In the genomic region with DNA sequence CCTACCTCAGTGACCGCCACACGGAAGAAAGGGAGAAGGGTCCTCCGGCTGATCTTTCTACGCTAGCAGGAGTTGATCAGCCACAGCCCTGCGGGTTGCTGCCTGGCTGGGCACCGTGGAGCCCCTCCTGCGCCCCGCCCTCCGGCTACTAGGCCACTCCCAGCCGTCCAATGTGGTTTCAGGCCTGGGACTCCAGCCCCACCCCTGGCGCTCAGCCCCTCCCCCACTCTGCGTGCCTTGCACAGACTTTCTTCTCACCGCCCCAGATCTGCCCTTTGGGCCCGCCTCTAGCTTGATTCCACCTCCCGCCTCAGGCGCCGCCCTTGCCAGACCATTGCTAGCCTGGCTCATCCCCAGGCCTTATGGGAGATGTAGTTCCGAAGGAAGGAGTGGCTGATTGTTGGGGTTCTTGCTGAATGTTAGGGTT, we compare ENCODE assay signal across 8 mouse cellular contexts. TPM values are rescaled to one million over a fixed set of nuclear protein-coding genes. Genes with fewer than 3 reads are reported as not detected.
DNase-seq lines count a peak whose midpoint lies in the region; ATAC-seq and TF ChIP-seq lines count a peak whose summit lies in the region.

A gene (minus strand): TSS at position 91 of the 427 bp plus-strand sequence.

- H3K4me2 ChIP-seq in forebrain, embryonic 14.5 days (ENCODE audit: low read length), result peak within 1 kb of the TSS; percentile 60
- H3K4me2 ChIP-seq in liver, embryonic 16.5 days (ENCODE audit: low read depth, low read length), result peak within 1 kb of the TSS; percentile 61
- peak within 1 kb of the TSS; percentile 62 for H3K4me2 ChIP-seq in neural tube, embryonic 13.5 days

- H3K27me3 ChIP-seq in forebrain, embryonic 14.5 days (replicated peaks; ENCODE audit: control insufficient read depth, insufficient read depth, low read length), result peaks cover 33% of the 10 kb centered on the region
- peaks cover 57% of the 10 kb centered on the region for H3K27me3 ChIP-seq in liver, embryonic 16.5 days (ENCODE audit: control insufficient read depth, insufficient read depth, low read depth, low read length)
- peaks cover 55% of the 10 kb centered on the region for H3K27me3 ChIP-seq in neural tube, embryonic 13.5 days
- no peaks in the 10 kb centered on the region for H3K27me3 ChIP-seq in testis, adult 2 months (ENCODE audit: control insufficient read depth, insufficient read depth, low read length)

- intact Hi-C loops in heart, postnatal 10 days (cut with DNase I), result no loop called here

- DNase-seq in ES-CJ7 (ENCODE audit: low read depth, low spot score), result peak; percentile 98
- peak; percentile 96 for DNase-seq in cerebellum, adult 11 months
- peak; percentile 97 for DNase-seq in forebrain, embryonic 14.5 days (ENCODE audit: low spot score)
- DNase-seq in heart, postnatal 10 days, result peak; percentile 98 to 99
- DNase-seq in large intestine, adult 2 months (ENCODE audit: low read depth, low spot score), result peak; percentile 99

- peak; percentile 89 for ATAC-seq in forebrain, embryonic 14.5 days
- peak; percentile 95 for ATAC-seq in liver, embryonic 16.5 days (ENCODE audit: low read depth)
- peak; percentile 87 for ATAC-seq in neural tube, embryonic 13.5 days (ENCODE audit: low read depth)

- H3K4me3 ChIP-seq in forebrain, embryonic 14.5 days (ENCODE audit: low read depth, low read length), result peak within 1 kb of the TSS; percentile 29
- peak within 1 kb of the TSS; percentile 52 for H3K4me3 ChIP-seq in liver, embryonic 16.5 days (ENCODE audit: low read depth, low read length)
- H3K4me3 ChIP-seq in neural tube, embryonic 13.5 days, result peak within 1 kb of the TSS; percentile 36
- peak within 1 kb of the TSS; percentile 63 for H3K4me3 ChIP-seq in testis, adult 2 months (ENCODE audit: control insufficient read depth, low read depth, low read length)

- no peak within 1 kb of the TSS for H3K27ac ChIP-seq in forebrain, embryonic 14.5 days (ENCODE audit: low read depth, low read length)
- no peak within 1 kb of the TSS for H3K27ac ChIP-seq in liver, embryonic 16.5 days (ENCODE audit: low read length)
- no peak within 1 kb of the TSS for H3K27ac ChIP-seq in neural tube, embryonic 13.5 days (replicated peaks)
- H3K27ac ChIP-seq in testis, adult 2 months (ENCODE audit: control insufficient read depth, insufficient read depth, low read depth, low read length), result no peak within 1 kb of the TSS

- peaks cover 18% of the 10 kb centered on the region for H3K4me1 ChIP-seq in forebrain, embryonic 14.5 days (ENCODE audit: control insufficient read depth, insufficient read depth, low read length)
- peaks cover 27% of the 10 kb centered on the region for H3K4me1 ChIP-seq in liver, embryonic 16.5 days (ENCODE audit: control insufficient read depth, low read depth, low read length)
- H3K4me1 ChIP-seq in neural tube, embryonic 13.5 days (replicated peaks), result peaks cover 48% of the 10 kb centered on the region
- peaks cover 57% of the 10 kb centered on the region for H3K4me1 ChIP-seq in testis, adult 2 months (ENCODE audit: control insufficient read depth, insufficient read depth, low read length)

- no peak for TF ChIP-seq POLR2A in testis, adult 2 months (IDR thresholded peaks at IDR 0.05; ENCODE audit: control insufficient read depth, low read depth, low read length)

- H3K9me3 ChIP-seq in forebrain, embryonic 14.5 days (replicated peaks; ENCODE audit: control insufficient read depth, low read length), result no peaks in the 10 kb centered on the region
- H3K9me3 ChIP-seq in liver, embryonic 16.5 days (replicated peaks; ENCODE audit: control insufficient read depth, low read length), result no peaks in the 10 kb centered on the region
- H3K9me3 ChIP-seq in neural tube, embryonic 13.5 days, result no peaks in the 10 kb centered on the region

- peak within 1 kb of the TSS; percentile 51 for H3K9ac ChIP-seq in forebrain, embryonic 14.5 days (ENCODE audit: low read length)
- H3K9ac ChIP-seq in liver, embryonic 16.5 days (ENCODE audit: low read depth, low read length), result peak within 1 kb of the TSS; percentile 52
- peak within 1 kb of the TSS; percentile 61 for H3K9ac ChIP-seq in neural tube, embryonic 13.5 days

- WGBS in forebrain, embryonic 14.5 days, result 0% methylated on average over 18 of the region's 18 CpGs
- WGBS in large intestine, adult 2 months, result under 1% methylated on average over 18 of the region's 18 CpGs
- WGBS in liver, embryonic 16.5 days (ENCODE audit: insufficient replicate concordance), result 1% methylated on average over 18 of the region's 18 CpGs
- under 1% methylated on average over 18 of the region's 18 CpGs for WGBS in neural tube, embryonic 13.5 days

- no peaks in the 10 kb centered on the region for H3K36me3 ChIP-seq in forebrain, embryonic 14.5 days (ENCODE audit: control insufficient read depth, insufficient read depth, low read length)
- no peaks in the 10 kb centered on the region for H3K36me3 ChIP-seq in liver, embryonic 16.5 days (ENCODE audit: control insufficient read depth, insufficient read depth)
- no peaks in the 10 kb centered on the region for H3K36me3 ChIP-seq in neural tube, embryonic 13.5 days
- H3K36me3 ChIP-seq in testis, adult 2 months (ENCODE audit: control insufficient read depth, insufficient read depth, low read length), result no peaks in the 10 kb centered on the region

- no peak for TF ChIP-seq CTCF in testis, adult 2 months (IDR thresholded peaks at IDR 0.05; ENCODE audit: control insufficient read depth, insufficient read depth, insufficient replicate concordance, low read depth, low read length)

RNA-seq across cellular contexts. Expression of the gene that starts here (rescaled TPM):
- 2.4 and 2.6 TPM in 2 replicates for polyA plus RNA-seq in forebrain, embryonic 14.5 days (2014; fragmentation: Nextera tagmentation; extraction: Ambion mirVana)
- 10 to 100 TPM; 10.1 to 10.6 TPM for total RNA-seq in heart, postnatal 10 days (2021)
- 7.1 and 13.3 TPM in 2 replicates for polyA plus RNA-seq in large intestine, adult 2 months (2012; rRNA removed)
- 1.6 and 1.8 TPM in 2 replicates for polyA plus RNA-seq in liver, embryonic 16.5 days (2015; fragmentation: Nextera tagmentation; extraction: Ambion mirVana)
- polyA plus RNA-seq in neural tube, embryonic 13.5 days (2015; fragmentation: Nextera tagmentation; extraction: Ambion mirVana), result 5.7 and 6.5 TPM in 2 replicates
- 9.8 and 11.1 TPM in 2 replicates for polyA plus RNA-seq in testis, adult 2 months (2012; rRNA removed)
